Mouse (Mus musculus) hindbrain, embryonic 11.5 days (tissue): ENCODE data around the gene Ang2. TPM values are rescaled to one million over a fixed set of nuclear protein-coding genes. Genes with fewer than 3 reads are reported as not detected.

Experiments used
- polyA plus RNA-seq: library from polyadenylated mRNA; unstranded; fragments of >200 nt; fragmentation: Nextera tagmentation; extraction: Ambion mirVana; gene quantifications from 2 replicates; pipeline ENCODE4 v1.2.1, GENCODE M21; 2014

Gene Ang2
- polyA plus RNA-seq, 1 experiment from 2014 or later, result not detected

Other genes with a start within 250 kb of the Ang2 start
- 0.36 and 0.52 TPM in 2 replicates for gene Pnp2, start 243.2 kb downstream of the Ang2 start, polyA plus RNA-seq
- not detected in 2 replicates for gene Rnase10, start 191.4 kb downstream of the Ang2 start, polyA plus RNA-seq
- gene Rnase9, start 157.3 kb downstream of the Ang2 start, polyA plus RNA-seq, result not detected in 2 replicates
- gene Rnase11, start 149.0 kb downstream of the Ang2 start, polyA plus RNA-seq, result not detected in 2 replicates
- gene Rnase12, start 141.5 kb downstream of the Ang2 start, polyA plus RNA-seq, result not detected in 2 replicates
- gene Olfr750, start 124.7 kb downstream of the Ang2 start, polyA plus RNA-seq, result not detected in 2 replicates
- gene Rnase4, start 108.1 kb downstream of the Ang2 start, polyA plus RNA-seq, result 17.3 and 19.2 TPM in 2 replicates
- gene Ang, start 108.0 kb downstream of the Ang2 start, polyA plus RNA-seq, result 2.8 and 3.0 TPM in 2 replicates
- 0.15 and 0.24 TPM in 2 replicates for gene Eddm3b, start 84.7 kb downstream of the Ang2 start, polyA plus RNA-seq
- 0.24 TPM in 1 of 2 replicates, not detected in the other for gene Rnase6, start 75.2 kb downstream of the Ang2 start, polyA plus RNA-seq
- gene Rnase1, start 52.4 kb downstream of the Ang2 start, polyA plus RNA-seq, result 0.20 TPM in 1 of 2 replicates, not detected in the other
- gene Rnase2b, start 36.9 kb downstream of the Ang2 start, polyA plus RNA-seq, result not detected in 2 replicates
- gene Ear14, start 4.2 kb upstream of the Ang2 start, polyA plus RNA-seq, result not detected in 2 replicates
- gene Rnase2a, start 57.0 kb upstream of the Ang2 start, polyA plus RNA-seq, result not detected in 2 replicates
- gene Gm7247, start 162.6 kb upstream of the Ang2 start, polyA plus RNA-seq, result not detected in 2 replicates
- gene Vmn2r88, start 211.7 kb upstream of the Ang2 start, polyA plus RNA-seq, result not detected in 2 replicates